Mouse (Mus musculus) lung, postnatal 10 days (tissue): ENCODE results near the gene Btbd9.
"Not testable (repeated sequence)": the region's sequence is repeated elsewhere in the genome, so short reads cannot be mapped to it uniquely, and the experiment has no call there.

Source experiments
- DNase-seq: peaks from one replicate; pipeline ENCODE4 v3.0.0; 2021

The Btbd9 gene

GRCm38 (mm10) chr17:30575941-30576773 lies at the start of gene Btbd9:
Btbd9 (minus strand) TSS chr17:30576488.
- DNase-seq: peak; percentile 94

- not testable (repeated sequence) for DNase-seq
Observed at GRCm38 (mm10) chr17:30624132-30624531, 47.8 kb upstream of the Btbd9 start, which contains the start of gene Dnah8. Dnah8 (plus strand) TSS chr17:30624354.

GRCm38 (mm10) chr17:30623200-30623599 lies 46.9 kb upstream of the Btbd9 start:
- DNase-seq: no peak

GRCm38 (mm10) chr17:30621450-30621849 lies 45.2 kb upstream of the Btbd9 start:
- DNase-seq: no peak

- DNase-seq: no peak
Observed at GRCm38 (mm10) chr17:30620548-30620947, 44.3 kb upstream of the Btbd9 start.

GRCm38 (mm10) chr17:30619153-30619552 lies 42.9 kb upstream of the Btbd9 start:
- DNase-seq: peak; percentile 33

GRCm38 (mm10) chr17:30618136-30618891 lies 42.0 kb upstream of the Btbd9 start:
- no peak for DNase-seq

- no peak for DNase-seq
Observed at GRCm38 (mm10) chr17:30616203-30616602, 39.9 kb upstream of the Btbd9 start.

- no peak for DNase-seq
Observed at GRCm38 (mm10) chr17:30613350-30613749, 37.1 kb upstream of the Btbd9 start.

GRCm38 (mm10) chr17:30612075-30612859 lies 36.0 kb upstream of the Btbd9 start:
- DNase-seq: peak; percentile 100

GRCm38 (mm10) chr17:30611221-30612074 lies 35.2 kb upstream of the Btbd9 start:
- DNase-seq: no peak

GRCm38 (mm10) chr17:30610739-30611138 lies 34.5 kb upstream of the Btbd9 start:
- DNase-seq: no peak

GRCm38 (mm10) chr17:30609980-30610307 lies 33.7 kb upstream of the Btbd9 start:
- DNase-seq: no peak

GRCm38 (mm10) chr17:30609305-30609979 lies 33.2 kb upstream of the Btbd9 start:
- no peak for DNase-seq

GRCm38 (mm10) chr17:30607909-30608495 lies 31.7 kb upstream of the Btbd9 start:
- DNase-seq: no peak

- no peak for DNase-seq
Observed at GRCm38 (mm10) chr17:30607330-30607729, 31.0 kb upstream of the Btbd9 start.

- no peak for DNase-seq
Observed at GRCm38 (mm10) chr17:30606634-30607081, 30.4 kb upstream of the Btbd9 start.

- no peak for DNase-seq
Observed at GRCm38 (mm10) chr17:30606206-30606605, 29.9 kb upstream of the Btbd9 start.

- no peak for DNase-seq
Observed at GRCm38 (mm10) chr17:30605001-30605400, 28.7 kb upstream of the Btbd9 start.

GRCm38 (mm10) chr17:30604296-30604695 lies 28.0 kb upstream of the Btbd9 start:
- no peak for DNase-seq

- DNase-seq: no peak
Observed at GRCm38 (mm10) chr17:30602175-30602574, 25.9 kb upstream of the Btbd9 start.
